Mouse (Mus musculus) mouse trophoblast stem cell (cell line): ENCODE results near the gene Chst3.
"Not testable (repeated sequence)": the region's sequence is repeated elsewhere in the genome, so short reads cannot be mapped to it uniquely, and the experiment has no call there.

ENCODE experiments used
- in situ Hi-C, 2 experiments: fragments of 300-500 bp; cut with MseI, MboI; formaldehyde crosslinking; loops; 2 replicates in 1 of 2; 3 replicates in 1 of 2; pipeline ENCODE4 v1.15.1; 2025

Gene Chst3

GRCm38 (mm10) chr10:60161397-60161796 is 57.7 kb downstream of the Chst3 start:
- in situ Hi-C loops = not testable (repeated sequence)

DNA sequence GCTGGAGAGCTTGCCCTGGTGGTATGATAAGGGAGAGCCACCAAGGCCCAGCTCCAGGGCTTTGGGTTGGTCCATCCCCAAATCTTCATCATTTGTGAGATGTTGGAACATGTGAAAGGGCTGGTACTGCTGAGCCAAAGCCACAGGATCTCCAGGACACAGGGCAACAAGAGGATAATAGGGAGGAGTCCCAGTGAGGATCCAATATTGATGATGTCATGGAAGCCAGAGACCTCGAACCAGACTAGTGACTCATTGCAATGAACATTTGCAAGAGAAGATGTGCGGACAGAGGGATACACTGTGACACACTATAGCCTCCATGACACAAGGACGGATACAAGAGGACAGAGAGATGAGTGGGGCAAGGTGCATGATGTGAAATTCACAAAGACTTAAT is 60.9 kb downstream of the Chst3 start:
- in situ Hi-C loops = no loop called here

- in situ Hi-C loops = no loop called here
These were observed 63.0 kb downstream of the Chst3 start for GRCm38 (mm10) chr10:60156016-60156415.

DNA sequence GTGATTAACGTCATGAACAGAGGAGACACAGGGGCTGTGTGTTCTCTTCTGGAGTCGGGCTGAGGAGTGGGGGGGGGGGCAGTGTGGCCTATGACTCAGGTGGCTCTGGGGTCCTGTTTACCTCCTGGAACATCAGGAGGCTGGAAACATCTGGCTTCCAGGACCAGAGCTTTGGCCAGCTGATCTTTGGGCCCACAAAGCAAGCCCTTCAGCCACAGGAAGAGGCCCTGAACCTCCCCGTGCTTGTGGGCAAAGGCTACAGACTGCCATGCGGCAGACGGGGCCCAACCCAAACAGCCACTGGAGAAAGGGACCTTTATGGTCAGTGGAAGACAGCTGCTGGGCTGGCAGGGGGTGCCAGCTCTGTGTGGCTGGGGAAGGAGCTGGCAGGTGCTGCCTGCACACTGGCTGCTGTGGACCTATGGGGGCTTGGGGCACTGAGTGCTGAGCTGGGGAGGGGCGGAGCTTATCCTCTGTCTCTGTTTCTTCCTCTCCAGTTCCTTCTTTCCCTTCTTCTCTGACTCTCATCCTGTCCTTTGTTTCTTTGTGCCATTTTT is 67.9 kb downstream of the Chst3 start:
- in situ Hi-C loops = loop anchor here in 1 of 2 experiments (5.0 kb wide), 1 partner anchor 86 kb away; no protein-coding TSS in a partner anchor

DNA sequence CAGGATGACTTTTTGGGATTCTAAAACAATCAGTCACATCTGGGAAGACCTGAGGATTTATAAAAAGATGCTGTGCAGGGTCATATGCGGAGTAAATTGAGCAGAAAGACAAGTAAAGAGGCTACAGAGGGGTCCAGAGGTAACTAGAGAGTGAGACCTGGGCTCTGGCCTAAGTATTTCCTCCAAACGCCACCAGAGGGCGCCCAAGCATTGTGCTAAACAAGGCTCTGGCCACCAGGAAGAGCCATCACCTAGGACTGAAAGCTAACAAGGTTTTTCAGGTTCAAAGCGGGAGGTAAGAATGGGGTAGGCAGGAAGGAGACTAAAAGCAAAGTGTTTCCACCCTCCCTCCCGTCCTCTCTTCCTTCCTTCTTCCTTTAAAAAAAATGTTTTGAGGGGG is 71.0 kb downstream of the Chst3 start:
- in situ Hi-C loops = loop anchor here in 1 of 2 experiments (5.0 kb wide), 1 partner anchor 89 kb away; no protein-coding TSS in a partner anchor

- in situ Hi-C loops = loop anchor here in 1 of 2 experiments (5.0 kb wide), 1 partner anchor 90 kb away; no protein-coding TSS in a partner anchor
These were observed 71.5 kb downstream of the Chst3 start for GRCm38 (mm10) chr10:60147510-60148047.

DNA sequence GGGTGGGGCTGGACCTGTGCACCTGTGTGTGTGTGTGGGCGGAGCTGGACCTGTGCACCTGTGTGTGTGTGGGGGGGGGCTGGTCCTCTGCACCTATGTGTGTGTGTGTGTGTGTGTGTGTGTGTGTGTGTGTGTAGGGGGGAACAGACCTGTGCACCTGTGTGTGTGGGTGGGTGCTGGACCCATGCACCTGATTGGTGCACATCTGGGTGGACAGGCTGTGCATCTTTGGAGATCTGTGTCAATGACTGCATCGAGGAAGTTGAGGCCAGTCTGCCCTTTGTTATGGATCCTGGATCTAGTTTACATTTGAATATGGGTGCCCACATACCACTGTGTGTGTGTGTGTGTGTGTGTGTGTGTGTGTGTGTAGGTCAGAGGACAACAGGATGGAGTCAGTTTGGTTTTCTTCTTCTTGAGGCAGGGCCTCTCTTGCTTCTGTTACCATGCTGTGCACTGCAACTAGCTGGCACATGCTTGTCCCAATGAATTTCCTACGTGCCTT is 77.4 kb downstream of the Chst3 start:
- in situ Hi-C loops = no loop called here

DNA sequence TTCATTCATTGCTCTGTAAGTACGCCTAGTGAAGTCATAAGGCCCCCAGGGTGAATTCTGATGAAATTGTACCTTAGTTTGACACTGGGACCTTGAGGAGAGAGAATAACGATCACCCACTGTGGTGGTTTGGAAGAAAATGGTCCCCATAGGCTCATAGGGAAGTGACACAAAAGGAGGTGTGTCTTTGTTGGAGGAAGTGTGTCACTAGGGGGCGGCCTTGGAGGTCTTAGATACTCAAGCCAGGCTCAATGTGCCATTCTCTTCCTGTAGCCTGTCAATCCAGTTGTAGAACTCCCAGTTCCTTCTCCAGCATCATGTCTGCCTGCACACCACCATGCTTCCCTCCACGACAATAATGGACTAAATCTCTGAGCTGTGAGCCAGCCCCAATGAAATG is 78.3 kb downstream of the Chst3 start:
- in situ Hi-C loops = no loop called here

GRCm38 (mm10) chr10:60138680-60139079 is 80.4 kb downstream of the Chst3 start:
- in situ Hi-C loops = no loop called here

DNA sequence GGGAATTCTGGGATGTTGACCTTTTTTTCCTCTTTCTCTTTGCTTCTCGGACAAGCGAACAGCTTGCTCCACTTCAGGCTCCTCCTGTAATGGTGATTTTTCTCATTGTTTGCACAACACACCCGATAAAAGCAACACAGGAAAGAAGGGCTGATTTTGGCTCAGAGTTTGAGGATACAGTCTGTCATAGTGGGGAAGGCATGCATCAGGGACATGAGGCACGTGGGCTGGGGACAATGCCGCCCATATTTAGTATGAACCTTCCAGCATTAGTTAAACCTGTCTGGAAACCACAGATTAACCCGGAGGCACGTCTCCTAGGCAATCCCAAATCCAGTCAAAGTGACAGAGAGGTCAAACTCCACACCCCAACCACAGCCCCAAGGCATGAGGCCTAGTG is 82.1 kb downstream of the Chst3 start:
- in situ Hi-C loops = no loop called here

- in situ Hi-C loops = not testable (repeated sequence)
These were observed 83.0 kb downstream of the Chst3 start for GRCm38 (mm10) chr10:60136010-60136409.

- in situ Hi-C loops = no loop called here
These were observed 84.9 kb downstream of the Chst3 start for GRCm38 (mm10) chr10:60134201-60134600.

DNA sequence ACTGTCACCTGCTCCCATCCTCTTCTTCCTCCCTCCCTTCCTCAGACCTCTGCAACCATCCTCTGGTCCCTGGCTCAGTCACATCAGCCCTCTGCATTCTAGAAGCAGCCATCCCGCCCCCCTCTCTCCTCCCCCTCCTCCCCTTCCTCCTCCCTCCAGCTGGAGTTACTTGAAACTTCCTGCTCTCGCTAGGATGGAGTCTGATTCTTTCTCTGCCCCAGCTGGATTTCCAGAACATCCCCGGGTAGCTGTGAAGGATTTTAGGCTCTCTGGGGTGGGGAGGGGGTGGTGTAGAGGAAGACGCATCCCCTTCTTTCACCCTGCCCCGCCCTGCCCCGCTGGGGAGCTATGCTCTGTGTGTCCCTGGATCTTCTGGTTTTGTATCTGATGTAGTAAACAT is 85.6 kb downstream of the Chst3 start:
- in situ Hi-C loops = no loop called here
